Mouse (Mus musculus): ENCODE measurements around the gene Slc7a5.

GRCm38 (mm10) chr8:121889317-121889716, 18.2 kb downstream of the Slc7a5 start:
- TF ChIP-seq CTCF (IDR thresholded peaks at IDR 0.05; ENCODE audit: low read depth, low read length) (no peak), EP300 (IDR thresholded peaks at IDR 0.05; ENCODE audit: insufficient read depth, low read depth, low read length) (no peak)
